Mouse (Mus musculus): ENCODE results near the gene Fam117a. TPM values are rescaled to one million over a fixed set of nuclear protein-coding genes. Genes with fewer than 3 reads are reported as not detected.

Gene Fam117a
- polyA plus RNA-seq, 1 experiment from 2014 or later, result 3.5 TPM

DNA sequence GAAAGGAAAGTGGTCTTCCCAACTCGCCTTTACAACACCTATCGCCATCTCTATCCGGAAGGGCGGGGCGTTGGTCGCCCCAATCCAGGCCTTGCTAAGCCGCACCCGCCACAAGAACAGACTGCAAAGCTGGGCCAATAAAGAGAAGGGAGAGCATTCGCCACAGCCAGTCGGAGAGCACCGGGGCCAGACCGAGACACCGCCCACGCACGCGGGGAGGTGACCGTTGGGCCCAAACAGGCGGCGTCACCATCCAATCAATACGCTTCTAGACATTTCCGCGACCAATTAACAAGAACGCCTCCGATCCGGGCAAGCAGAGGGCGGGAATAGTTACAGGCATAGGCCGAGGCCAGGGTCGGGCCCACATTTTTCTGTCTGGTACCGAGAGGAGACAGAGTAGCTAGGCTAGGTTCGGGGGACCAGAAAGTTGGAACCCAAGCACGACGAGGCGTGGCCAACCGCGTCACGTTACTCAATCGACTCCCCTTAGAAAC is 27.3 kb upstream of the Fam117a start:
- under 1% methylated on average over 37 of the region's 37 CpGs for WGBS
- Histone ChIP-seq H3K9me3 (ENCODE audit: control insufficient read depth, low read length) (no peaks in the 10 kb centered on the region), H3K36me3 (replicated peaks; ENCODE audit: control insufficient read depth, insufficient read depth) (peaks cover 15% of the 10 kb centered on the region), H3K27me3 (ENCODE audit: control insufficient read depth, insufficient read depth, low read length) (no peaks in the 10 kb centered on the region), H3K4me2 (replicated peaks) (peak overlapping the region; percentile 87), H3K4me3 (replicated peaks; ENCODE audit: low read length) (peak overlapping the region; percentile 98), H3K4me1 (replicated peaks; ENCODE audit: control insufficient read depth, insufficient read depth, low read length) (peaks cover 19% of the 10 kb centered on the region), H3K27ac (peak overlapping the region; percentile 98), H3K9ac (peak overlapping the region; percentile 98)
- DNase-seq (ENCODE audit: low spot score) (peak; percentile 95), ATAC-seq (ENCODE audit: low FRiP score) (peak; percentile 95)

DNA sequence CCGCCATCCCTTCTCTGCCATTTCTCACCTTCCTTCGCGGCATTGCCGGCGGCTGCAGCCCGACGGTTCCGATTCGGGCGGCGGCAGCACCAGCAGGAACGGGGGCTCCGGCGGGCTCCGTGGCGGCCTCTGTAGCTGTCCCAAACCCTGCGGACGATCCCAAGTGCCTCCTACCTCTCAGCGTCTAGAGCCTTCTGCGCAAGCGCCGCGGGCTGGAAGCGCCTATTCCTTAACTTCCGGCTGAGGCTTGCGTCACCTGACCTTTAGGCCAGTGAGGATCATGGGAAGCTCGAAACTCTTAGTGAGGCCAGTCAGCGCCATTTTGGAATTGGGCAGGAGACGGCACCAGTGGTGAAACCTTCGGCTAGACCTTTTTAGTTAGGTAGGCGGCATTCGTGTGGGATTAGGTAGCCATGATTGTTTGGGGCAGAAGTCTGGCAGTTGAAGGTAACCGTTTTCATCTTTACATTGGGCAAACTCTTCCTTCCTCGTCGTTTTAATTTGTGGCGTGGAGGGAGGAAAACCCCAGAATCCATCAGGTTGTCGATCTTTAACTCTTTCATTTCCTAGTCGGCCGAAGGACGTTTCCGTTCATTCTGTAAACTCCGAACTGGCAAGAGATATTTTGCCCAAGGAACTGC is 26.7 kb upstream of the Fam117a start, which contains the start of gene Kat7:
Gene Kat7, minus strand, starts transcription at position 240 of the 641 bp plus-strand sequence.
- peak; percentile 94 for ATAC-seq (ENCODE audit: low FRiP score)
- no peaks in the 10 kb centered on the region for H3K27me3 ChIP-seq (ENCODE audit: control insufficient read depth, insufficient read depth, low read length)
- under 1% methylated on average over 42 of the region's 42 CpGs for WGBS

DNA sequence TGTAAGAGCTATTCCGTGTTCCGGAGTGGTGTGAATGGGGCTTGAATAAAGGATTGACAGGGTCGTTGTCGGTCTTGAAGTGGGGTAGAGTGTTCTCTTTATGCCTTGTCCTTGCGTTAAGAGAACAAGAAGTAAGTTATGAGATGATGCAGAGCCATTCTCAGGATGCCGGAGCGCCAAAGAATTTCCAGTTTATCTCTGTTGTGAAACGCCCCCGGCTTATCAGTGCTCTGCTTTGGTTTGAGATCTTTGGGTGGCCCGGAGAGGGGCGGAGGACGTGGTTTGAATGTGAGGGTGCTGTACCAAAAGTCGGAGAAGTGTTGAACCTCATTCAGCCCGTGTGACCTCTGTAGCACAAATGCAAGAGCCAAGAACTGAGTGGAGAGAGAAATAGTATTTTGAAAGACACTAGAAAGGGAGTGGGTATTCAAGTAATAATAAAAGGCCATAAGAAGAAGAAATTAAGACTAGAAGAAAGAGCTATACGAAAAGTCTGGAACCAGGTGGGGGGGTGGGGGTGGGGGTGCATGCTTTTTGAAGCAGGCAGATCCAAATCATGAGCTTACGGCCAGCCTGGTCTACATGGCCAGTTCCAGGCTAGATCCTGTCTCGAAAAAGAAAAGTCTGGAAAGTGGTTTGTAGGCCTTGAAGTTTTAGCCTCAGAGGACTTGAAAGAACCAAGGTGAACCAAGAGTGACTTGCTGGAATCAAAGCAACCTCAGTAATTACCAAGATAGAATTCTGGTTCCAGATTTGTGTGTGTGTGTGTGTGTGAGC is 26.0 kb upstream of the Fam117a start:
- 6% methylated on average over 17 of the region's 17 CpGs for WGBS
- peak overlapping the region; percentile 60 for H3K4me2 ChIP-seq (replicated peaks)
- ATAC-seq (ENCODE audit: low FRiP score) (0 out of 2 replicates have a peak, but pooled peaks have one; percentile 2), DNase-seq (ENCODE audit: low spot score) (no peak)
- peak overlapping the region; percentile 44 for H3K9ac ChIP-seq
- H3K9me3 ChIP-seq (ENCODE audit: control insufficient read depth, low read length), result no peaks in the 10 kb centered on the region
- peaks cover 4% of the 10 kb centered on the region; the same call in 1 of the 2 replicates for H3K36me3 ChIP-seq (replicated peaks; ENCODE audit: control insufficient read depth, insufficient read depth)
- no peaks in the 10 kb centered on the region for H3K27me3 ChIP-seq (ENCODE audit: control insufficient read depth, insufficient read depth, low read length)
- H3K4me1 ChIP-seq (replicated peaks; ENCODE audit: control insufficient read depth, insufficient read depth, low read length), result peaks cover 19% of the 10 kb centered on the region
- peak overlapping the region; percentile 98 for H3K4me3 ChIP-seq (replicated peaks; ENCODE audit: low read length)
- peak overlapping the region; percentile 55 for H3K27ac ChIP-seq

More for the DNA sequence above, 26.7 kb upstream of the Fam117a start, which contains the start of gene Kat7:
- H3K4me1 ChIP-seq (replicated peaks; ENCODE audit: control insufficient read depth, insufficient read depth, low read length), result peaks cover 19% of the 10 kb centered on the region
- H3K4me2 ChIP-seq (replicated peaks), result peak within 1 kb of the TSS; percentile 87
- H3K9ac ChIP-seq, result peak within 1 kb of the TSS; percentile 98
- H3K36me3 ChIP-seq (replicated peaks; ENCODE audit: control insufficient read depth, insufficient read depth), result peaks cover 11% of the 10 kb centered on the region
- peak; percentile 98 for DNase-seq (ENCODE audit: low spot score)
- no peaks in the 10 kb centered on the region for H3K9me3 ChIP-seq (ENCODE audit: control insufficient read depth, low read length)
- peak within 1 kb of the TSS; percentile 98 for H3K27ac ChIP-seq
- peak within 1 kb of the TSS; percentile 98 for H3K4me3 ChIP-seq (replicated peaks; ENCODE audit: low read length)

DNA sequence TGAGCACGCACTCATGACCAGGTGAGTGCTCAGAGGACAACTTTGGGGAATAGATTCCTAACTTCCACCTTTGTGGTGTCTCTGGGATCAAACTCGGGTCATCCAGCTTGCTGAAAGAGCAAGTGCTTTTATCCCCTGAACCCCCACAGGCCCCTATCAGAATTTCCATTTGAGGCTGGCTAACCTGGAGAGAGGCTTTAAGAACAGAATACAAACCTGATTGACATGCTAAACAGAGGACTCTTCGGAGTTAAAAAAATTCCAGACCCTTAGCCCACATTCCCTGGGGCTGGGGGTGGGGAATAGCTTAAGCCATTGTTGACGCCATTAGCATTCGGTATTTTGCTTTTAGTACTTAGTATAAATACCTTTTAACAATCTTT is 25.4 kb upstream of the Fam117a start:
- Histone ChIP-seq H3K9ac (peak overlapping the region; percentile 44), H3K4me1 (replicated peaks; ENCODE audit: control insufficient read depth, insufficient read depth, low read length) (peaks cover 19% of the 10 kb centered on the region), H3K27ac (no peak overlapping the region), H3K9me3 (ENCODE audit: control insufficient read depth, low read length) (no peaks in the 10 kb centered on the region), H3K4me2 (replicated peaks) (peak overlapping the region; percentile 60), H3K4me3 (replicated peaks; ENCODE audit: low read length) (peak overlapping the region; percentile 98; the same call in 1 of the 2 replicates), H3K36me3 (replicated peaks; ENCODE audit: control insufficient read depth, insufficient read depth) (no peaks in the 10 kb centered on the region), H3K27me3 (ENCODE audit: control insufficient read depth, insufficient read depth, low read length) (no peaks in the 10 kb centered on the region)
- DNase-seq (ENCODE audit: low spot score) (no peak), ATAC-seq (ENCODE audit: low FRiP score) (no peak)
- WGBS, result 23% methylated on average over 5 of the region's 5 CpGs

DNA sequence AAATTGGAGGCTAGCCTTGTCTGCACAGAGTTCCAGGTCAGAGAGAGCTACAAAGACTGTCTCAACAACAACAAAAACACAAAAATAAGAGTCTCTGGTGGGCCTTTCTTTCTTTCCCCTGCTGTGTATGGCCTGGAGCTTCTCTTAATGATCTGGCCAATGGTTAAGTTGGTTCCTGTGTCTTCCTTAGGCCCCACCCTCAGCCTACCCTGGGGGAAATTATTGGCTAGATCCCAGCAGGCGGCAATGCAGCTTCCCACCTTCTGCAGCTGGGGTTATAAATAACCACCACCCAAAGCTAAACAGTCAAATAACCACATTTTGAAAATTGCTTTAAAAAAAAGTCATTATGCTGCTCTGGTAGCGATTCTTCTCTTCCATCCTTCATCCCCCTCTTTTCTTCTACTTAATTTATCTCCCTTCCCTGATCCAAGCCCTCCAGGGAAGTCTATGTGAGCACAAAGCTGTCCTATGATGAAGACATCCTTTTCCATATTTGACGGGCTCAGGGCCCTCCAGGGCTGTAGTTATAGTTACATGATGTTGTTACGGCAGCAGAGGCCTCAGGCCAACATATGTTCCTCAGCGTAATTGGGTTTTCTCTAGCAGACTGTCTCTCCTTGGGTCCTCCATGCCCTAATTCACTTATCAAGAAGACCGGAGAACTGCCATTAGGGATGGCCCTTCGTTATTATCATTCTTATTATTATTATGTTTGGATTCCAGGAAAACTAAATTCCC is 21.4 kb upstream of the Fam117a start:
- no peaks in the 10 kb centered on the region for H3K9me3 ChIP-seq (ENCODE audit: control insufficient read depth, low read length)
- peaks cover 9% of the 10 kb centered on the region for H3K4me1 ChIP-seq (replicated peaks; ENCODE audit: control insufficient read depth, insufficient read depth, low read length)
- H3K4me3 ChIP-seq (replicated peaks; ENCODE audit: low read length), result no peak overlapping the region
- no peak overlapping the region for H3K27ac ChIP-seq
- no peak overlapping the region for H3K4me2 ChIP-seq (replicated peaks)
- WGBS, result 67% methylated on average over 7 of the region's 7 CpGs
- no peaks in the 10 kb centered on the region for H3K36me3 ChIP-seq (replicated peaks; ENCODE audit: control insufficient read depth, insufficient read depth)
- H3K9ac ChIP-seq, result no peak overlapping the region
- ATAC-seq (ENCODE audit: low FRiP score), result 0 out of 2 replicates have a peak, but pooled peaks have one; percentile 27
- no peak for DNase-seq (ENCODE audit: low spot score)
- H3K27me3 ChIP-seq (ENCODE audit: control insufficient read depth, insufficient read depth, low read length), result no peaks in the 10 kb centered on the region

DNA sequence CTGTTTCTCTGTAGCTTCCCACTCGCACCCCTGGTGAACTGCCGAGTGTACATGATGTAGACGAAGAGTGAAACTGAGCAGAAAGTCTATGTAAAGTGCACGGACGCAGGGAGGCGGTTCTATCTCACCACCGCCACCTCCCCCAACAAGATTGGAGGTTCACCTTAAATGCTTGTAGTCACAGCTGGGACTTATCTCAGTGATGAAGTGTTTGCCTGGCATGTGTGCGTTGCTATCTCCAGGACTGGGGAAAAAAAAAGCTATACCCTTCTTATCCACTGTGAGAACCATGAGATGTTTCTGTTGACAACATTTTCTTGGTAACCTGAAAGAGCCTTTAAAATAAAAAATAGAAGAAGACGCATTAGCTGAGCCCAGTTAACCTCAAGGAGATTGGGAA is 18.7 kb upstream of the Fam117a start:
- no peaks in the 10 kb centered on the region for H3K27me3 ChIP-seq (ENCODE audit: control insufficient read depth, insufficient read depth, low read length)
- no peak overlapping the region for H3K9ac ChIP-seq
- no peak overlapping the region for H3K4me3 ChIP-seq (replicated peaks; ENCODE audit: low read length)
- no peak overlapping the region for H3K4me2 ChIP-seq (replicated peaks)
- WGBS, result 93% methylated on average over 9 of the region's 9 CpGs
- H3K9me3 ChIP-seq (ENCODE audit: control insufficient read depth, low read length), result no peaks in the 10 kb centered on the region
- no peak overlapping the region for H3K27ac ChIP-seq
- no peaks in the 10 kb centered on the region for H3K4me1 ChIP-seq (replicated peaks; ENCODE audit: control insufficient read depth, insufficient read depth, low read length)
- no peaks in the 10 kb centered on the region for H3K36me3 ChIP-seq (replicated peaks; ENCODE audit: control insufficient read depth, insufficient read depth)
- ATAC-seq (ENCODE audit: low FRiP score), result no peak
- no peak for DNase-seq (ENCODE audit: low spot score)

DNA sequence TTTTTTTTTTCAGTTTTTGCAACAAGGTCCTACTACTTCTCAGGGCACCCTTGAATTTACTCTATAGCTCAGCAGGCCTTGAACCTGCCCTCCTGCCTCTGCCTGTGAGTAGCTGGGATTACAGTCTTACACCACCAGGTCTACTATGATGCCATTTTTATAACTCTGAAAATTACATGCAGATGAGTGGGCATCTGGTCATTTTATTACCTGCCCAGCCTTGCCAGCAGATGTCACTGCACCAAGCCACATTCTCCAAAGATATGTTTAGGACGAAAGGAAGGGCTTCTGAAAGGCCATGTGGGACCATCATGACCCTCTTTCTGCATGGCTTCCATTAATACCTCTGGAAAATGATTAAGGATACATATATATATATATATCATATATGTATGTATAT is 17.3 kb upstream of the Fam117a start:
- H3K27ac ChIP-seq, result no peak overlapping the region
- no peaks in the 10 kb centered on the region for H3K36me3 ChIP-seq (replicated peaks; ENCODE audit: control insufficient read depth, insufficient read depth)
- H3K9me3 ChIP-seq (ENCODE audit: control insufficient read depth, low read length), result no peaks in the 10 kb centered on the region
- H3K4me2 ChIP-seq (replicated peaks), result no peak overlapping the region
- no peaks in the 10 kb centered on the region for H3K27me3 ChIP-seq (ENCODE audit: control insufficient read depth, insufficient read depth, low read length)
- H3K9ac ChIP-seq, result no peak overlapping the region
- WGBS, result 66% methylated on average over 1 of the region's 1 CpGs
- ATAC-seq (ENCODE audit: low FRiP score), result no peak
- no peak overlapping the region for H3K4me3 ChIP-seq (replicated peaks; ENCODE audit: low read length)
- DNase-seq (ENCODE audit: low spot score), result no peak
- H3K4me1 ChIP-seq (replicated peaks; ENCODE audit: control insufficient read depth, insufficient read depth, low read length), result no peaks in the 10 kb centered on the region

DNA sequence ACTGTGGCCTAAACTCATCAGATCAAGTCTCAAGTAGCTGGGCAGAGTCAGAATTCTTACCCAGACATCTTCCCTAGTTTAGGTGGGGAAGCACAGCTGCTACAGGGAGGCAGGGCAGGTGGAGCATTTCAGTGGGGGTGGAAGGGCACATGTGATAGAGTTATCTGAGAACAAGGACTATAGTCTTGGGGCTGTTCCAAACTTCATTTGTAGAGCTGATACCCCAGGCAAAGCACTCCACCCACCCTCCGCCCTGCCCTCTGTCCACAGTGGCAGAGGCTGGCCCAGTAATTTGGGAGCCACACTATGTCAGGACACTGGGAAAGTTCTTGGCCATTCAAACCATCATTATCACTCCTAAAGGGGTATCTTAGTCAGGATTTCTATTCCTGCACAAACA is 16.8 kb upstream of the Fam117a start:
- no peaks in the 10 kb centered on the region for H3K36me3 ChIP-seq (replicated peaks; ENCODE audit: control insufficient read depth, insufficient read depth)
- H3K27ac ChIP-seq, result no peak overlapping the region
- ATAC-seq (ENCODE audit: low FRiP score) (no peak), DNase-seq (ENCODE audit: low spot score) (no peak)
- 94% methylated on average over 1 of the region's 1 CpGs for WGBS
- no peaks in the 10 kb centered on the region for H3K4me1 ChIP-seq (replicated peaks; ENCODE audit: control insufficient read depth, insufficient read depth, low read length)
- H3K9ac ChIP-seq, result no peak overlapping the region
- no peaks in the 10 kb centered on the region for H3K9me3 ChIP-seq (ENCODE audit: control insufficient read depth, low read length)
- no peak overlapping the region for H3K4me3 ChIP-seq (replicated peaks; ENCODE audit: low read length)
- no peaks in the 10 kb centered on the region for H3K27me3 ChIP-seq (ENCODE audit: control insufficient read depth, insufficient read depth, low read length)
- H3K4me2 ChIP-seq (replicated peaks), result no peak overlapping the region

DNA sequence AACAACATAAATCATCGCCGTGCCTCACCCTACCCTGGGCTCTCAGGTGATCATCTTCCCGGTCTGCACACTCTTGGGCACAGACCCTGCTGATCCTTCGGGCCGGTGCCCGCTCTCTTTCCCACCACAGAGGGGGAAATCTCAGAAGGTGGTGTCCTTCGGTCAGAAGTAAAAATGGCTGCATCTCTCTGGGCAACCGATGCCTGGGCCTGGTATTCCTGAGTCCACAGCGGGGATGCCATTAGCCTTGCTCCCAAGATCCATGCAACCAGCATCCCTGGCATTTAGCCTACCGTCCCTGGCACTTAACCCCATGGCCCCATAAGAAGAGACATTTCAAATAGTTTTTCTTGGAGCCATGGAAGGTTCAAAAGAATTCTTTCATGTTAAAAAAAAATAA is 12.6 kb upstream of the Fam117a start:
- 33% methylated on average over 10 of the region's 10 CpGs for WGBS
- H3K4me1 ChIP-seq (replicated peaks; ENCODE audit: control insufficient read depth, insufficient read depth, low read length), result no peaks in the 10 kb centered on the region
- ATAC-seq (ENCODE audit: low FRiP score), result no peak
- no peaks in the 10 kb centered on the region for H3K36me3 ChIP-seq (replicated peaks; ENCODE audit: control insufficient read depth, insufficient read depth)
- no peak for DNase-seq (ENCODE audit: low spot score)
- H3K9ac ChIP-seq, result no peak overlapping the region
- no peak overlapping the region for H3K4me2 ChIP-seq (replicated peaks)
- no peak overlapping the region for H3K27ac ChIP-seq
- H3K9me3 ChIP-seq (ENCODE audit: control insufficient read depth, low read length), result no peaks in the 10 kb centered on the region
- no peaks in the 10 kb centered on the region for H3K27me3 ChIP-seq (ENCODE audit: control insufficient read depth, insufficient read depth, low read length)
- H3K4me3 ChIP-seq (replicated peaks; ENCODE audit: low read length), result no peak overlapping the region

All from hindbrain, embryonic 14.5 days (tissue).